Mouse (Mus musculus) liver, postnatal 0 days (tissue): ENCODE results near the gene Hbb-bt. TPM values are rescaled to one million over a fixed set of nuclear protein-coding genes. Genes with fewer than 3 reads are reported as not detected.
"Not testable (repeated sequence)": the region's sequence is repeated elsewhere in the genome, so short reads cannot be mapped to it uniquely, and the experiment has no call there.

Source experiments
- ATAC-seq: fragments of 200-750 bp; cut with Nextera tagmentation; 2 replicates; pipeline ENCODE4 v1.8.0; 2017; ENCODE audit warnings: mild to moderate bottlenecking, moderate library complexity
- DNase-seq: peaks from one replicate; pipeline ENCODE4 v3.0.0-alpha.2; 2016
- H3K27ac ChIP-seq: fragments of 300-500 bp; sonication (generic); 2 replicates; pipeline ENCODE4 v1.5.1; 2014; ENCODE audit warnings: antibody characterized with exemption, moderate library complexity, mild to moderate bottlenecking, low read depth
- H3K27me3 ChIP-seq: fragments of 300-500 bp; sonication (generic); 2 replicates; pipeline ENCODE4 v1.6.1; 2014; ENCODE audit warnings: low read length, control low read depth, mixed read lengths; ENCODE audit not compliant: insufficient read depth
- H3K36me3 ChIP-seq: fragments of 300-500 bp; sonication (generic); replicated peaks from 2 replicates; pipeline ENCODE4 v1.6.1; 2014; ENCODE audit warnings: mild to moderate bottlenecking, control low read depth, low read length, moderate library complexity, mixed read lengths; ENCODE audit not compliant: insufficient read depth
- H3K4me1 ChIP-seq: fragments of 300-500 bp; sonication (generic); 2 replicates; pipeline ENCODE4 v1.6.1; 2014; ENCODE audit warnings: antibody characterized with exemption, mild to moderate bottlenecking, control low read depth; ENCODE audit not compliant: insufficient read depth
- H3K4me2 ChIP-seq: fragments of 300-500 bp; sonication (generic); 2 replicates; pipeline ENCODE4 v1.6.1; 2014; ENCODE audit warnings: low read depth, mild to moderate bottlenecking, low read length, moderate library complexity, mixed read lengths
- H3K4me3 ChIP-seq: fragments of 300-500 bp; sonication (generic); 2 replicates; pipeline ENCODE4 v1.5.1; 2014; ENCODE audit warnings: low read depth, low read length
- H3K9ac ChIP-seq: fragments of 300-500 bp; sonication (generic); replicated peaks from 2 replicates; pipeline ENCODE4 v1.6.1; 2014; ENCODE audit warnings: mild to moderate bottlenecking, moderate library complexity
- H3K9me3 ChIP-seq: fragments of 300-500 bp; sonication (generic); 2 replicates; pipeline ENCODE4 v1.6.1; 2016; ENCODE audit warnings: mild to moderate bottlenecking, control low read depth, low read length, mixed read lengths
- CTCF ChIP-seq: sonication (generic); IDR thresholded peaks from 2 replicates; pipeline ENCODE4 v1.5.1; 2016; ENCODE audit warnings: antibody characterized with exemption, low read depth
- EP300 ChIP-seq: IDR thresholded peaks from 2 replicates; pipeline ENCODE4 v1.6.1; 2016; ENCODE audit warnings: antibody characterized with exemption, low read depth, mild to moderate bottlenecking
- WGBS: fragments of 180-500 bp; shearing (Covaris S2); extraction: QIAGEN DNeasy Blood & Tissue Kit; methylation state at CpG from one replicate; pipeline ENCODE4 v1.1.7; 2014; ENCODE audit not compliant: insufficient replicate concordance; 5-methylcytosine and 5-hydroxymethylcytosine counted together
- polyA plus RNA-seq: library from polyadenylated mRNA; unstranded; fragments of >200 nt; fragmentation: Nextera tagmentation; extraction: Ambion mirVana; gene quantifications from 2 replicates; pipeline ENCODE4 v1.2.1, GENCODE M21; 2015

Gene Hbb-bt
- polyA plus RNA-seq, 1 experiment from 2014 or later: 16,738 TPM

DNA sequence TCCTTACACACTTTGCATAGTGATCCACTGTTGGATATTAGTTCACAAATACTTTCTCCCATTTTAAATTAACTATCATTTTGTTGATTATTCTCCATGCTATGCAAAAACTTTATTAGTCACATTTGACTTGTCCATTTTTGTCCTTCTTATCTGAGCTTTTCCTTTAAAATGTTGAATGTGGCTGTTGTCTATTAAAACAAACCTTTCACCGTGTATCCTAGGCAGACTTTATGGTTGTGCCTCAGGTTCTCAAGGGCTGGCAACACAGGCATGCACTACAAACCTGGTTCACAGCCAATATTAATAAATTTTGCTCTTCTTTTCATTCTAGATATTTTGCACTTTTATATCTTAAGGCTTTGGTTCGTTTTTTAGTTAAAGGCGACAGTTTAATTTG, 3.0 kb downstream of the Hbb-bt start:
- peak overlapping the region; percentile 90 for H3K27ac ChIP-seq
- H3K4me1 ChIP-seq: peaks cover 3% of the 10 kb centered on the region; the same call in 1 of the 2 replicates
- H3K9ac ChIP-seq: no peak overlapping the region
- H3K36me3 ChIP-seq: no peaks in the 10 kb centered on the region
- DNase-seq: no peak
- H3K4me2 ChIP-seq: peak overlapping the region; percentile 47; the same call in 1 of the 2 replicates
- 60% methylated on average over 3 of the region's 3 CpGs for WGBS
- TF ChIP-seq CTCF (no peak), EP300 (peak; percentile 33)
- peak overlapping the region; percentile 37; the same call in 1 of the 2 replicates for H3K4me3 ChIP-seq
- H3K9me3 ChIP-seq: no peaks in the 10 kb centered on the region
- peak; percentile 1; the same call in 1 of the 2 replicates for ATAC-seq
- no peaks in the 10 kb centered on the region for H3K27me3 ChIP-seq

DNA sequence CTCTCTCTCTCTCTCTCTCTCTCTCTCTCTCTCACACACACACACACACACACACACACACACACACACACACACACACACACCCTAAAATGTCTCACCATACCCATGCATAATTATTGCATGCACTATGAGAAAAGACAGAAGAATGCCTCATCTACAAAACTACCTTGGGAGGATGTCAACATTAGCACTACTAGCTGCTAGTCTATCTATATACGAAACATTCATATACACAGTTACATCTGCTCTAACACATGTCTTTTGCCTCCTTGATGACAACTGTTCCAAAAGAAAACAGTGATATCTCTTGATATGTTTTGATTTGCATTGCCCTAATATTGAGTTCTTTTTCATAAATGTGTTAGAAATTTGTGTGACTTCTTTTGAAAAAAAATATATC, 3.5 kb downstream of the Hbb-bt start:
- TF ChIP-seq EP300: peak; percentile 52
- TF ChIP-seq CTCF: no peak
- Histone ChIP-seq H3K4me2 (peak overlapping the region; percentile 20; the same call in 1 of the 2 replicates), H3K4me3 (peak overlapping the region; percentile 37; the same call in 1 of the 2 replicates), H3K27ac (peak overlapping the region; percentile 90), H3K9ac (no peak overlapping the region), H3K4me1 (peaks cover 3% of the 10 kb centered on the region; the same call in 1 of the 2 replicates), H3K36me3 (no peaks in the 10 kb centered on the region), H3K9me3 (no peaks in the 10 kb centered on the region), H3K27me3 (no peaks in the 10 kb centered on the region)
- ATAC-seq: peak; percentile 27
- DNase-seq: no peak
- 61% methylated on average over 1 of the region's 1 CpGs for WGBS

DNA sequence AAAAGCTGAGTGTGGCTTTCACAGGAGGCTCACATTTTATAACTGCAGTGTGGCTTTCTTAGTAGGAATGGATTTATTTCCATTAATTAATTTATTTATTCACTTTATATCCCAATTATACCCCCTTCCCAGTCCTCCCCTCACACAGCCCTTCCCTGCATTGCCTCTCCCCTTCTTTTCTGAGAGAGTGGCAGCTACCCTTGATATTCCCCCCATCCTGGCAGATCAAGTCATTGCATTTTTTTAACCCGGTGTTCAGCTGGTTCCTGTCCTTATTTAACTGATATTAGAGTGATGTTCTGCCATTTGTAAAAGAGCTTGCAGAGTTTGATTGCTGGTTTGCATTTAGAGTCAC, 4.0 kb downstream of the Hbb-bt start:
- H3K4me3 ChIP-seq: no peak overlapping the region
- H3K9ac ChIP-seq: no peak overlapping the region; the same call in 1 of the 2 replicates

DNA sequence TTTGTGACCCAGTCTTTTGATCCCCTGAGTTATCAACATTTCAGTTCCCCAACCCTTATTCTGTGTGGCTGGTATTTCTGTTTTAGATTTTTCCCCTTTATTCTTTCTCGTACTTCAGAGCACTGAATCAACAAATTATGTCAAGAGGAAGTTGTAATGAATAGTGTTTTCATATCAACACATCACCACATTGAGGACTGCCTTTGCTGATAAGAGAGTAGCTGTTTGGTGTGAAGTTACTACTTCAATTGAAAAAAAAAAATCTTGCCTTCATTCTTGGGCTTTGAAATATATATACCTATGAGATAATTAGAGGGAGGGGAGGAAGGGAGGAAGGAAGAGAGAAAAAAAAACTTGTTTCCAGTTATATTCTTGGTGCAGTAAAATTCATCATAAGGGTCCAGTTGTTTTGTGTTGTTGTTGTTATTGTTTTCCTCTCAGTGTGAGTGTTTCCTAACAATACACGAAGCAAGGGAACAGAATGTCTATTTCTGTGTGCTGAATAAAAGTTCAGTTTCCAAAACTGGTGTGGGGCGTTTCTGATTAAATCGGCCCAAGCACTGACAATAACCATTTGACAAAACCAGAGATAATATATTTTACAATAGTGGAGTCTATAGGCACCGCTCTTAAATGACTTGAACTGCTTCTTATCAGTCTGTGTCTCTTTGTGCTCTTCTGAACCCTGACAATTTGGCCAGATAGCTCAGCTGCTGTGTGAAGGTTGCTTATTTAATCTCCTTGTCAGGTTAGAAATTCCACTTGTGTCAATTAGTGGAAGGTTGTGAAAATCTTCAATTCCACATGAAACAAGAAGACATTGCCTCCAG, 4.6 kb downstream of the Hbb-bt start:
- no peak overlapping the region for H3K4me3 ChIP-seq
- H3K27me3 ChIP-seq: no peaks in the 10 kb centered on the region
- DNase-seq (no peak), ATAC-seq (peak; percentile 12; the same call in 1 of the 2 replicates)
- 31% methylated on average over 5 of the region's 5 CpGs for WGBS
- peaks cover 3% of the 10 kb centered on the region; the same call in 1 of the 2 replicates for H3K4me1 ChIP-seq
- H3K27ac ChIP-seq: peak overlapping the region; percentile 90
- no peak overlapping the region; the same call in 1 of the 2 replicates for H3K9ac ChIP-seq
- H3K9me3 ChIP-seq: no peaks in the 10 kb centered on the region
- no peak for TF ChIP-seq CTCF
- TF ChIP-seq EP300: peak; percentile 97
- H3K36me3 ChIP-seq: no peaks in the 10 kb centered on the region
- H3K4me2 ChIP-seq: peak overlapping the region; percentile 20; the same call in 1 of the 2 replicates

More for the DNA sequence above, 4.0 kb downstream of the Hbb-bt start:
- Histone ChIP-seq H3K4me1 (peaks cover 3% of the 10 kb centered on the region; the same call in 1 of the 2 replicates), H3K4me2 (peak overlapping the region; percentile 20), H3K9me3 (no peaks in the 10 kb centered on the region), H3K27me3 (no peaks in the 10 kb centered on the region), H3K27ac (peak overlapping the region; percentile 90), H3K36me3 (no peaks in the 10 kb centered on the region)
- WGBS: 41% methylated on average over 1 of the region's 1 CpGs
- TF ChIP-seq EP300 (no peak; the same call in 1 of the 2 replicates), CTCF (no peak)
- DNase-seq (no peak), ATAC-seq (peak; percentile 9)

DNA sequence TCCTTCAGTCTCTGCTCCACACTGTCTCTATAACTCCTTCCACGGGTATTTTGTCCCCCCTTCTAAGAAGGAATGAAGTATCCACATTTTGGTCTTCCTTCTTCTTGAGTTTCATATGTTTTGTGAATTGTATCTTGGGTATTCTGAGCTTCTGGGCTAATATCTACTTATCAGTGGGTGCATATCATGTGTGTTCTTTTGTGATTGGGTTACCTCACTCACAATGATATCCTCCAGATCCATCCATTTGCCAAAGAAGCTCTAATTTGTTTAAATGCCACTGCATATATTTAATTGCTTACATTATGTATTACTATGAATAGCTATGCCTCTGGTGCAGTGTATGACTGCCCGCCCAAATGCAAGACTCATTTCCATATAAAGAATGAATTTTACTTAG, 5.7 kb downstream of the Hbb-bt start:
- not testable (repeated sequence) for H3K27me3 ChIP-seq, H3K4me2 ChIP-seq, DNase-seq, H3K4me3 ChIP-seq, H3K9me3 ChIP-seq, ATAC-seq, H3K4me1 ChIP-seq, H3K9ac ChIP-seq, H3K36me3 ChIP-seq
- TF ChIP-seq EP300: peak; percentile 64; the same call in 1 of the 2 replicates
- peak overlapping the region; percentile 68 for H3K27ac ChIP-seq
- WGBS: 57% methylated on average over 2 of the region's 2 CpGs

DNA sequence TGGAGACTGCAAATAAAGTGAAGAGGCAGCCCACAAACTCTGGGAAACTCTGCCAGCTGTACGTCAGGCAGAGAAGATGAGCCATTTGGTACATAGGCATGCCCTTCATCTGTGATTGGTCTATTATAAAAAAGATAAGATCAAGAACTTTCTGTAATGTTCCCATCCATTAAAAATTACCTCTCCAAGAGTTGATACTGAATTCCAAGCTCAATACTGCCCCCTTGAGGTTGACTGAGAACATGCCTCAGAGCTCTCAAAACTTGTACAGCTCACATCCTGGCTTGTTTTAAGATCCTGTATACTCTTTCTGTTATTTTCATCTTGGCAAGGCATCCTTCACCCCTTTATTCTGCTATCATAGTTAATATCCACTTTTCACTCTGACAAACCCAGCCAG, 6.9 kb downstream of the Hbb-bt start:
- no peak overlapping the region for H3K9ac ChIP-seq
- no peak for DNase-seq
- WGBS: 46% methylated on average over 1 of the region's 1 CpGs

More for the DNA sequence above, 6.9 kb downstream of the Hbb-bt start:
- ATAC-seq: no peak
- Histone ChIP-seq H3K36me3 (no peaks in the 10 kb centered on the region), H3K4me3 (no peak overlapping the region), H3K27me3 (no peaks in the 10 kb centered on the region), H3K4me1 (peaks cover 3% of the 10 kb centered on the region; the same call in 1 of the 2 replicates), H3K4me2 (peak overlapping the region; percentile 23; the same call in 1 of the 2 replicates), H3K27ac (no peak overlapping the region; the same call in 1 of the 2 replicates), H3K9me3 (no peaks in the 10 kb centered on the region)
- peak; percentile 51 for TF ChIP-seq EP300
- peak; percentile 83 for TF ChIP-seq CTCF
